Mouse (Mus musculus): ENCODE data around the gene Otud7b. TPM values are rescaled to one million over a fixed set of nuclear protein-coding genes. Genes with fewer than 3 reads are reported as not detected.

Gene Otud7b
- polyA plus RNA-seq, 1 experiment = 19.9 TPM

GRCm38 (mm10) chr3:96155501-96155900 lies 51.2 kb downstream of the Otud7b start:
- Histone ChIP-seq H3K4me3 (ENCODE audit: insufficient read depth, low read length) (no peak overlapping the region), H3K27ac (ENCODE audit: insufficient read depth, low read length) (no peak overlapping the region), H3K4me1 (ENCODE audit: control insufficient read depth, insufficient read depth, low read length) (peaks cover 5% of the 10 kb centered on the region; the same call in 1 of the 2 replicates)
- TF ChIP-seq POLR2A (IDR thresholded peaks at IDR 0.05; ENCODE audit: extremely low read depth, insufficient read depth, low read length) (no peak), CTCF (IDR thresholded peaks at IDR 0.05; ENCODE audit: extremely low read depth, insufficient read depth, low read length) (no peak)

- Histone ChIP-seq H3K4me3 (ENCODE audit: insufficient read depth, low read length) (no peak overlapping the region), H3K4me1 (ENCODE audit: control insufficient read depth, insufficient read depth, low read length) (peaks cover 10% of the 10 kb centered on the region; the same call in 1 of the 2 replicates), H3K27ac (ENCODE audit: insufficient read depth, low read length) (no peak overlapping the region)
- TF ChIP-seq POLR2A (IDR thresholded peaks at IDR 0.05; ENCODE audit: extremely low read depth, insufficient read depth, low read length) (no peak), CTCF (IDR thresholded peaks at IDR 0.05; ENCODE audit: extremely low read depth, insufficient read depth, low read length) (no peak)
Measured at GRCm38 (mm10) chr3:96159820-96160219, 55.5 kb downstream of the Otud7b start.

- no peak for TF ChIP-seq POLR2A (IDR thresholded peaks at IDR 0.05; ENCODE audit: extremely low read depth, insufficient read depth, low read length)
- TF ChIP-seq CTCF (IDR thresholded peaks at IDR 0.05; ENCODE audit: extremely low read depth, insufficient read depth, low read length) = no peak
- Histone ChIP-seq H3K4me3 (ENCODE audit: insufficient read depth, low read length) (peak overlapping the region; percentile 37; the same call in 1 of the 2 replicates), H3K27ac (ENCODE audit: insufficient read depth, low read length) (peak overlapping the region; percentile 51; the same call in 1 of the 2 replicates), H3K4me1 (ENCODE audit: control insufficient read depth, insufficient read depth, low read length) (peaks cover 10% of the 10 kb centered on the region; the same call in 1 of the 2 replicates)
Measured at GRCm38 (mm10) chr3:96160222-96160802, 56.0 kb downstream of the Otud7b start.

GRCm38 (mm10) chr3:96160803-96161516 lies 56.6 kb downstream of the Otud7b start:
- Histone ChIP-seq H3K4me1 (ENCODE audit: control insufficient read depth, insufficient read depth, low read length) (peaks cover 10% of the 10 kb centered on the region; the same call in 1 of the 2 replicates), H3K27ac (ENCODE audit: insufficient read depth, low read length) (peak overlapping the region; percentile 51), H3K4me3 (ENCODE audit: insufficient read depth, low read length) (peak overlapping the region; percentile 37)
- TF ChIP-seq CTCF (IDR thresholded peaks at IDR 0.05; ENCODE audit: extremely low read depth, insufficient read depth, low read length) = no peak
- peak; percentile 70; the same call in 1 of the 2 replicates for TF ChIP-seq POLR2A (IDR thresholded peaks at IDR 0.05; ENCODE audit: extremely low read depth, insufficient read depth, low read length)

GRCm38 (mm10) chr3:96161869-96162840 lies 57.8 kb downstream of the Otud7b start, which contains the start of gene Mtmr11:
Mtmr11 (plus strand) TSS chr3:96162004.
- TF ChIP-seq CTCF (IDR thresholded peaks at IDR 0.05; ENCODE audit: extremely low read depth, insufficient read depth, low read length) = no peak
- TF ChIP-seq POLR2A (IDR thresholded peaks at IDR 0.05; ENCODE audit: extremely low read depth, insufficient read depth, low read length) = no peak
- H3K4me3 ChIP-seq (ENCODE audit: insufficient read depth, low read length) = peak within 1 kb of the TSS; percentile 37
- H3K4me1 ChIP-seq (ENCODE audit: control insufficient read depth, insufficient read depth, low read length) = peaks cover 10% of the 10 kb centered on the region; the same call in 1 of the 2 replicates
- H3K27ac ChIP-seq (ENCODE audit: insufficient read depth, low read length) = peak within 1 kb of the TSS; percentile 51

GRCm38 (mm10) chr3:96163040-96163439 lies 58.7 kb downstream of the Otud7b start:
- Histone ChIP-seq H3K4me1 (ENCODE audit: control insufficient read depth, insufficient read depth, low read length) (peaks cover 10% of the 10 kb centered on the region; the same call in 1 of the 2 replicates), H3K27ac (ENCODE audit: insufficient read depth, low read length) (no peak overlapping the region), H3K4me3 (ENCODE audit: insufficient read depth, low read length) (no peak overlapping the region)
- no peak for TF ChIP-seq POLR2A (IDR thresholded peaks at IDR 0.05; ENCODE audit: extremely low read depth, insufficient read depth, low read length)

- Histone ChIP-seq H3K27ac (ENCODE audit: insufficient read depth, low read length) (no peak overlapping the region), H3K4me3 (ENCODE audit: insufficient read depth, low read length) (no peak overlapping the region), H3K4me1 (ENCODE audit: control insufficient read depth, insufficient read depth, low read length) (peaks cover 6% of the 10 kb centered on the region; the same call in 1 of the 2 replicates)
- TF ChIP-seq CTCF (IDR thresholded peaks at IDR 0.05; ENCODE audit: extremely low read depth, insufficient read depth, low read length) = no peak
- TF ChIP-seq POLR2A (IDR thresholded peaks at IDR 0.05; ENCODE audit: extremely low read depth, insufficient read depth, low read length) = no peak
Measured at GRCm38 (mm10) chr3:96168466-96169158, 64.3 kb downstream of the Otud7b start.

- Histone ChIP-seq H3K4me1 (ENCODE audit: control insufficient read depth, insufficient read depth, low read length) (peaks cover 8% of the 10 kb centered on the region; the same call in 1 of the 2 replicates), H3K27ac (ENCODE audit: insufficient read depth, low read length) (peak overlapping the region; percentile 18; the same call in 1 of the 2 replicates), H3K4me3 (ENCODE audit: insufficient read depth, low read length) (no peak overlapping the region)
- TF ChIP-seq POLR2A (IDR thresholded peaks at IDR 0.05; ENCODE audit: extremely low read depth, insufficient read depth, low read length) = no peak
Measured at GRCm38 (mm10) chr3:96170276-96170675, 65.9 kb downstream of the Otud7b start.
